Mouse (Mus musculus) liver, postnatal 0 days (tissue): ENCODE measurements around the gene Acp5. TPM values are rescaled to one million over a fixed set of nuclear protein-coding genes. Genes with fewer than 3 reads are reported as not detected.

Experiments
- ATAC-seq: fragments of 200-750 bp; cut with Nextera tagmentation; 2 replicates; pipeline ENCODE4 v1.8.0; 2017; ENCODE audit warnings: mild to moderate bottlenecking, moderate library complexity
- DNase-seq: peaks from one replicate; pipeline ENCODE4 v3.0.0-alpha.2; 2016
- H3K27ac ChIP-seq: fragments of 300-500 bp; sonication (generic); 2 replicates; pipeline ENCODE4 v1.5.1; 2014; ENCODE audit warnings: antibody characterized with exemption, moderate library complexity, mild to moderate bottlenecking, low read depth
- H3K27me3 ChIP-seq: fragments of 300-500 bp; sonication (generic); 2 replicates; pipeline ENCODE4 v1.6.1; 2014; ENCODE audit warnings: low read length, control low read depth, mixed read lengths; ENCODE audit not compliant: insufficient read depth
- H3K36me3 ChIP-seq: fragments of 300-500 bp; sonication (generic); replicated peaks from 2 replicates; pipeline ENCODE4 v1.6.1; 2014; ENCODE audit warnings: mild to moderate bottlenecking, control low read depth, low read length, moderate library complexity, mixed read lengths; ENCODE audit not compliant: insufficient read depth
- H3K4me1 ChIP-seq: fragments of 300-500 bp; sonication (generic); 2 replicates; pipeline ENCODE4 v1.6.1; 2014; ENCODE audit warnings: antibody characterized with exemption, mild to moderate bottlenecking, control low read depth; ENCODE audit not compliant: insufficient read depth
- H3K4me2 ChIP-seq: fragments of 300-500 bp; sonication (generic); 2 replicates; pipeline ENCODE4 v1.6.1; 2014; ENCODE audit warnings: low read depth, mild to moderate bottlenecking, low read length, moderate library complexity, mixed read lengths
- H3K4me3 ChIP-seq: fragments of 300-500 bp; sonication (generic); 2 replicates; pipeline ENCODE4 v1.5.1; 2014; ENCODE audit warnings: low read depth, low read length
- H3K9ac ChIP-seq: fragments of 300-500 bp; sonication (generic); replicated peaks from 2 replicates; pipeline ENCODE4 v1.6.1; 2014; ENCODE audit warnings: mild to moderate bottlenecking, moderate library complexity
- H3K9me3 ChIP-seq: fragments of 300-500 bp; sonication (generic); 2 replicates; pipeline ENCODE4 v1.6.1; 2016; ENCODE audit warnings: mild to moderate bottlenecking, control low read depth, low read length, mixed read lengths
- CTCF ChIP-seq: sonication (generic); IDR thresholded peaks from 2 replicates; pipeline ENCODE4 v1.5.1; 2016; ENCODE audit warnings: antibody characterized with exemption, low read depth
- EP300 ChIP-seq: IDR thresholded peaks from 2 replicates; pipeline ENCODE4 v1.6.1; 2016; ENCODE audit warnings: antibody characterized with exemption, low read depth, mild to moderate bottlenecking
- WGBS: fragments of 180-500 bp; shearing (Covaris S2); extraction: QIAGEN DNeasy Blood & Tissue Kit; methylation state at CpG from one replicate; pipeline ENCODE4 v1.1.7; 2014; ENCODE audit not compliant: insufficient replicate concordance; 5-methylcytosine and 5-hydroxymethylcytosine counted together
- polyA plus RNA-seq: library from polyadenylated mRNA; unstranded; fragments of >200 nt; fragmentation: Nextera tagmentation; extraction: Ambion mirVana; gene quantifications from 2 replicates; pipeline ENCODE4 v1.2.1, GENCODE M21; 2015

Acp5 gene
- polyA plus RNA-seq = 102 and 108 TPM in 2 replicates

- Histone ChIP-seq H3K27me3 (no peaks in the 10 kb centered on the region), H3K4me3 (peak within 1 kb of the TSS; percentile 42), H3K4me1 (peaks cover 30% of the 10 kb centered on the region), H3K27ac (peak within 1 kb of the TSS; percentile 72), H3K9ac (peak within 1 kb of the TSS; percentile 60), H3K36me3 (no peaks in the 10 kb centered on the region), H3K9me3 (no peaks in the 10 kb centered on the region), H3K4me2 (peak within 1 kb of the TSS; percentile 90)
- ATAC-seq = peak; percentile 73
- peak; percentile 70 for DNase-seq
- WGBS = 50% methylated on average over 7 of the region's 7 CpGs
- TF ChIP-seq EP300 (peak; percentile 97), CTCF (no peak)
Measured at GRCm38 (mm10) chr9:22135644-22136390, at the start of gene Acp5. Gene Acp5 (minus strand): TSS chr9:22135711.

- WGBS = 79% methylated on average over 4 of the region's 4 CpGs
- Histone ChIP-seq H3K4me2 (no peak overlapping the region), H3K4me3 (no peak overlapping the region), H3K36me3 (no peaks in the 10 kb centered on the region), H3K4me1 (no peaks in the 10 kb centered on the region), H3K27ac (no peak overlapping the region), H3K9me3 (peaks cover 7% of the 10 kb centered on the region; the same call in 1 of the 2 replicates), H3K9ac (no peak overlapping the region), H3K27me3 (no peaks in the 10 kb centered on the region)
- ATAC-seq (no peak), DNase-seq (no peak)
- TF ChIP-seq EP300 (no peak), CTCF (no peak)
Measured at GRCm38 (mm10) chr9:22172318-22172717, 36.8 kb upstream of the Acp5 start.

GRCm38 (mm10) chr9:22169327-22169726 is 33.8 kb upstream of the Acp5 start:
- H3K27ac ChIP-seq = no peak overlapping the region
- DNase-seq = no peak

GRCm38 (mm10) chr9:22167751-22168150 is 32.2 kb upstream of the Acp5 start:
- H3K27me3 ChIP-seq = no peaks in the 10 kb centered on the region
- H3K4me3 ChIP-seq = no peak overlapping the region
- H3K4me1 ChIP-seq = peaks cover 7% of the 10 kb centered on the region; the same call in 1 of the 2 replicates
- H3K36me3 ChIP-seq = no peaks in the 10 kb centered on the region
- TF ChIP-seq CTCF (no peak), EP300 (no peak)
- H3K4me2 ChIP-seq = no peak overlapping the region
- WGBS = 92% methylated on average over 4 of the region's 4 CpGs
- H3K9me3 ChIP-seq = peaks cover 9% of the 10 kb centered on the region; the same call in 1 of the 2 replicates
- ATAC-seq (no peak), DNase-seq (no peak)
- no peak overlapping the region for H3K27ac ChIP-seq
- H3K9ac ChIP-seq = no peak overlapping the region

More at GRCm38 (mm10) chr9:22169327-22169726, 33.8 kb upstream of the Acp5 start:
- H3K9ac ChIP-seq = no peak overlapping the region
- no peak overlapping the region for H3K4me3 ChIP-seq
- H3K9me3 ChIP-seq = peaks cover 9% of the 10 kb centered on the region; the same call in 1 of the 2 replicates
- H3K27me3 ChIP-seq = no peaks in the 10 kb centered on the region
- no peaks in the 10 kb centered on the region for H3K36me3 ChIP-seq
- no peak overlapping the region for H3K4me2 ChIP-seq
- TF ChIP-seq EP300 (no peak), CTCF (no peak)
- 84% methylated on average over 11 of the region's 11 CpGs for WGBS
- peaks cover 7% of the 10 kb centered on the region; the same call in 1 of the 2 replicates for H3K4me1 ChIP-seq
- no peak for ATAC-seq

GRCm38 (mm10) chr9:22166686-22167085 is 31.2 kb upstream of the Acp5 start:
- H3K36me3 ChIP-seq = no peaks in the 10 kb centered on the region
- H3K9me3 ChIP-seq = peaks cover 9% of the 10 kb centered on the region; the same call in 1 of the 2 replicates
- DNase-seq (no peak), ATAC-seq (no peak)
- H3K4me2 ChIP-seq = no peak overlapping the region
- 0 out of 2 replicates have a peak, but pooled peaks have one; percentile 13 for TF ChIP-seq CTCF
- TF ChIP-seq EP300 = no peak
- H3K27ac ChIP-seq = no peak overlapping the region
- H3K4me1 ChIP-seq = peaks cover 7% of the 10 kb centered on the region; the same call in 1 of the 2 replicates
- 85% methylated on average over 10 of the region's 10 CpGs for WGBS
- no peak overlapping the region for H3K9ac ChIP-seq
- H3K27me3 ChIP-seq = no peaks in the 10 kb centered on the region
- no peak overlapping the region for H3K4me3 ChIP-seq

- Histone ChIP-seq H3K27ac (no peak overlapping the region), H3K4me3 (no peak overlapping the region), H3K9ac (no peak overlapping the region), H3K9me3 (peaks cover 9% of the 10 kb centered on the region; the same call in 1 of the 2 replicates), H3K27me3 (no peaks in the 10 kb centered on the region), H3K4me1 (peaks cover 7% of the 10 kb centered on the region; the same call in 1 of the 2 replicates), H3K36me3 (no peaks in the 10 kb centered on the region), H3K4me2 (no peak overlapping the region)
- ATAC-seq = no peak
- no peak for TF ChIP-seq EP300
- no peak for TF ChIP-seq CTCF
- 48% methylated on average over 6 of the region's 6 CpGs for WGBS
- DNase-seq = no peak
Measured at GRCm38 (mm10) chr9:22165964-22166363, 30.5 kb upstream of the Acp5 start.
